Mouse (Mus musculus): ENCODE measurements around the gene Edil3.
"Not testable (repeated sequence)": the region's sequence is repeated elsewhere in the genome, so short reads cannot be mapped to it uniquely, and the experiment has no call there.

The Edil3 gene

GRCm38 (mm10) chr13:88972355-88972754 lies 151.1 kb downstream of the Edil3 start:
- no peak for DNase-seq (ENCODE audit: low spot score)

GRCm38 (mm10) chr13:89007696-89008427 lies 186.6 kb downstream of the Edil3 start:
- DNase-seq (ENCODE audit: low spot score): no peak

GRCm38 (mm10) chr13:89012500-89012899 lies 191.2 kb downstream of the Edil3 start:
- DNase-seq (ENCODE audit: low spot score): no peak

GRCm38 (mm10) chr13:89029817-89030539 lies 208.7 kb downstream of the Edil3 start:
- DNase-seq (ENCODE audit: low spot score): peak; percentile 48

GRCm38 (mm10) chr13:89035711-89036110 lies 214.4 kb downstream of the Edil3 start:
- no peak for DNase-seq (ENCODE audit: low spot score)

GRCm38 (mm10) chr13:89041495-89041894 lies 220.2 kb downstream of the Edil3 start:
- DNase-seq (ENCODE audit: low spot score): no peak

GRCm38 (mm10) chr13:89070132-89070531 lies 248.9 kb downstream of the Edil3 start:
- DNase-seq (ENCODE audit: low spot score): not testable (repeated sequence)

GRCm38 (mm10) chr13:89076212-89076611 lies 254.9 kb downstream of the Edil3 start:
- DNase-seq (ENCODE audit: low spot score): no peak

GRCm38 (mm10) chr13:89105889-89106288 lies 284.6 kb downstream of the Edil3 start:
- DNase-seq (ENCODE audit: low spot score): no peak

GRCm38 (mm10) chr13:89117551-89117950 lies 296.3 kb downstream of the Edil3 start:
- DNase-seq (ENCODE audit: low spot score): peak; percentile 13

GRCm38 (mm10) chr13:89119809-89120208 lies 298.5 kb downstream of the Edil3 start:
- no peak for DNase-seq (ENCODE audit: low spot score)

- peak; percentile 9 for DNase-seq (ENCODE audit: low spot score)
Observed at GRCm38 (mm10) chr13:89122511-89123253, 301.4 kb downstream of the Edil3 start.

- DNase-seq (ENCODE audit: low spot score): no peak
Observed at GRCm38 (mm10) chr13:89123396-89123795, 302.1 kb downstream of the Edil3 start.

GRCm38 (mm10) chr13:89146056-89146547 lies 324.8 kb downstream of the Edil3 start:
- DNase-seq (ENCODE audit: low spot score): no peak

- no peak for DNase-seq (ENCODE audit: low spot score)
Observed at GRCm38 (mm10) chr13:89151878-89152277, 330.6 kb downstream of the Edil3 start.

- no peak for DNase-seq (ENCODE audit: low spot score)
Observed at GRCm38 (mm10) chr13:89167960-89168359, 346.7 kb downstream of the Edil3 start.

GRCm38 (mm10) chr13:89170040-89170439 lies 348.8 kb downstream of the Edil3 start:
- no peak for DNase-seq (ENCODE audit: low spot score)

GRCm38 (mm10) chr13:89175154-89175553 lies 353.9 kb downstream of the Edil3 start:
- DNase-seq (ENCODE audit: low spot score): no peak

- DNase-seq (ENCODE audit: low spot score): no peak
Observed at GRCm38 (mm10) chr13:89189051-89189450, 367.8 kb downstream of the Edil3 start.

- no peak for DNase-seq (ENCODE audit: low spot score)
Observed at GRCm38 (mm10) chr13:89197019-89197418, 375.7 kb downstream of the Edil3 start.

GRCm38 (mm10) chr13:89199275-89199674 lies 378.0 kb downstream of the Edil3 start:
- DNase-seq (ENCODE audit: low spot score): no peak

GRCm38 (mm10) chr13:89238104-89238503 lies 416.8 kb downstream of the Edil3 start:
- no peak for DNase-seq (ENCODE audit: low spot score)
